Mouse (Mus musculus) macrophage (primary cell): ENCODE measurements around the gene Fads2. TPM values are rescaled to one million over a fixed set of nuclear protein-coding genes. Genes with fewer than 3 reads are reported as not detected.

Source experiments
- H3K27ac ChIP-seq: fragments of 350-480 bp; formaldehyde crosslinking; 2 replicates; pipeline ENCODE4 v1.9.0; 2021
- H3K36me3 ChIP-seq: fragments of 350-480 bp; formaldehyde crosslinking; 2 replicates; pipeline ENCODE4 v1.9.0; 2021; ENCODE audit errors: inconsistent target
- H3K4me3 ChIP-seq: fragments of 350-480 bp; formaldehyde crosslinking; 2 replicates; pipeline ENCODE4 v1.9.0; 2021; ENCODE audit errors: inconsistent target
- H3K79me2 ChIP-seq: fragments of 350-480 bp; formaldehyde crosslinking; 2 replicates; pipeline ENCODE4 v1.9.0; 2021; ENCODE audit errors: inconsistent target
- WGBS: methylation state at CpG from one replicate; pipeline ENCODE4 v1.1.7; 2026; ENCODE audit warnings: inconsistent platforms; ENCODE audit not compliant: missing documents; 5-methylcytosine and 5-hydroxymethylcytosine counted together
- polyA plus RNA-seq: library from polyadenylated mRNA; stranded (reverse); fragments of 250-400 nt; gene quantifications from 3 replicates; pipeline ENCODE4 v1.2.4, GENCODE M21; 2018; ENCODE audit warnings: inconsistent platforms

Gene Fads2
- polyA plus RNA-seq, 1 experiment from 2014 or later: 3.4 TPM

GRCm38 (mm10) chr19:10052698-10053097, 48.8 kb downstream of the Fads2 start:
- 71% methylated on average over 4 of the region's 4 CpGs for WGBS

GRCm38 (mm10) chr19:10050438-10050837, 51.1 kb downstream of the Fads2 start:
- H3K4me3 ChIP-seq: no peak overlapping the region
- H3K79me2 ChIP-seq: no peaks in the 10 kb centered on the region
- WGBS: no CpG with 5 or more reads among the region's 2 CpGs
- no peak overlapping the region for H3K27ac ChIP-seq
- H3K36me3 ChIP-seq: no peaks in the 10 kb centered on the region; the same call in 1 of the 2 replicates

More at GRCm38 (mm10) chr19:10052698-10053097, 48.8 kb downstream of the Fads2 start:
- Histone ChIP-seq H3K79me2 (no peaks in the 10 kb centered on the region), H3K27ac (no peak overlapping the region), H3K4me3 (no peak overlapping the region), H3K36me3 (no peaks in the 10 kb centered on the region; the same call in 1 of the 2 replicates)

- Histone ChIP-seq H3K36me3 (no peaks in the 10 kb centered on the region; the same call in 1 of the 2 replicates), H3K27ac (no peak overlapping the region), H3K4me3 (no peak overlapping the region), H3K79me2 (no peaks in the 10 kb centered on the region)
These were observed 52.0 kb downstream of the Fads2 start for GRCm38 (mm10) chr19:10049533-10049932.

GRCm38 (mm10) chr19:10046983-10047382, 54.6 kb downstream of the Fads2 start:
- Histone ChIP-seq H3K4me3 (no peak overlapping the region), H3K36me3 (no peaks in the 10 kb centered on the region), H3K27ac (no peak overlapping the region), H3K79me2 (no peaks in the 10 kb centered on the region)
- 10% methylated on average over 3 of the region's 3 CpGs for WGBS

- Histone ChIP-seq H3K27ac (no peak overlapping the region), H3K36me3 (no peaks in the 10 kb centered on the region), H3K4me3 (no peak overlapping the region), H3K79me2 (no peaks in the 10 kb centered on the region)
- 55% methylated on average over 3 of the region's 4 CpGs for WGBS
These were observed 55.2 kb downstream of the Fads2 start for GRCm38 (mm10) chr19:10046346-10046745.

GRCm38 (mm10) chr19:10045707-10046106, 55.8 kb downstream of the Fads2 start:
- Histone ChIP-seq H3K4me3 (no peak overlapping the region), H3K36me3 (no peaks in the 10 kb centered on the region), H3K27ac (no peak overlapping the region), H3K79me2 (no peaks in the 10 kb centered on the region)
- WGBS: 90% methylated on average over 2 of the region's 2 CpGs

- Histone ChIP-seq H3K79me2 (no peaks in the 10 kb centered on the region), H3K27ac (no peak overlapping the region), H3K36me3 (0 out of 2 replicates have a peak, but pooled peaks cover 5% of the 10 kb centered on the region), H3K4me3 (no peak overlapping the region)
These were observed 57.9 kb downstream of the Fads2 start for GRCm38 (mm10) chr19:10043643-10044042.

- H3K4me3 ChIP-seq: no peak overlapping the region
These were observed 58.7 kb downstream of the Fads2 start for GRCm38 (mm10) chr19:10042816-10043215.

GRCm38 (mm10) chr19:10042232-10042631, 59.3 kb downstream of the Fads2 start:
- peaks cover 17% of the 10 kb centered on the region for H3K36me3 ChIP-seq
- H3K4me3 ChIP-seq: peak overlapping the region; percentile 20; the same call in 1 of the 2 replicates
- H3K79me2 ChIP-seq: no peaks in the 10 kb centered on the region
- no peak overlapping the region for H3K27ac ChIP-seq
- WGBS: 59% methylated on average over 6 of the region's 6 CpGs

More at GRCm38 (mm10) chr19:10042816-10043215, 58.7 kb downstream of the Fads2 start:
- 87% methylated on average over 4 of the region's 4 CpGs for WGBS
- peaks cover 13% of the 10 kb centered on the region for H3K36me3 ChIP-seq
- no peaks in the 10 kb centered on the region for H3K79me2 ChIP-seq
- no peak overlapping the region for H3K27ac ChIP-seq

- H3K4me3 ChIP-seq: peak within 1 kb of the TSS; percentile 20; the same call in 1 of the 2 replicates
- peaks cover 23% of the 10 kb centered on the region for H3K36me3 ChIP-seq
- H3K27ac ChIP-seq: no peak within 1 kb of the TSS
- 3% methylated on average over 42 of the region's 69 CpGs for WGBS
- no peaks in the 10 kb centered on the region for H3K79me2 ChIP-seq
These were observed 60.0 kb downstream of the Fads2 start, which contains the start of gene Fads3 for GRCm38 (mm10) chr19:10041388-10042148. Gene Fads3 (plus strand): TSS chr19:10041569.

- H3K4me3 ChIP-seq: no peak overlapping the region
- 37% methylated on average over 20 of the region's 20 CpGs for WGBS
- no peak overlapping the region for H3K27ac ChIP-seq
- no peaks in the 10 kb centered on the region for H3K79me2 ChIP-seq
- H3K36me3 ChIP-seq: peaks cover 30% of the 10 kb centered on the region
These were observed 60.6 kb downstream of the Fads2 start for GRCm38 (mm10) chr19:10040866-10041387.

GRCm38 (mm10) chr19:10039615-10040014, 61.9 kb downstream of the Fads2 start:
- no peaks in the 10 kb centered on the region for H3K79me2 ChIP-seq
- no peak overlapping the region for H3K4me3 ChIP-seq
- H3K36me3 ChIP-seq: peaks cover 43% of the 10 kb centered on the region
- H3K27ac ChIP-seq: no peak overlapping the region
- 73% methylated on average over 2 of the region's 2 CpGs for WGBS

- WGBS: 76% methylated on average over 3 of the region's 3 CpGs
- peaks cover 50% of the 10 kb centered on the region for H3K36me3 ChIP-seq
- no peak overlapping the region for H3K27ac ChIP-seq
- H3K79me2 ChIP-seq: no peaks in the 10 kb centered on the region
- no peak overlapping the region for H3K4me3 ChIP-seq
These were observed 62.6 kb downstream of the Fads2 start for GRCm38 (mm10) chr19:10038910-10039309.

- no peak overlapping the region for H3K4me3 ChIP-seq
- no peak overlapping the region for H3K27ac ChIP-seq
- H3K36me3 ChIP-seq: peaks cover 53% of the 10 kb centered on the region
- WGBS: 97% methylated on average over 3 of the region's 3 CpGs
- no peaks in the 10 kb centered on the region for H3K79me2 ChIP-seq
These were observed 63.2 kb downstream of the Fads2 start for GRCm38 (mm10) chr19:10038364-10038763.

- Histone ChIP-seq H3K27ac (no peak overlapping the region), H3K4me3 (no peak overlapping the region), H3K36me3 (peaks cover 60% of the 10 kb centered on the region), H3K79me2 (no peaks in the 10 kb centered on the region)
- 92% methylated on average over 2 of the region's 2 CpGs for WGBS
These were observed 64.0 kb downstream of the Fads2 start for GRCm38 (mm10) chr19:10037534-10037933.
